Mouse (Mus musculus): ENCODE measurements around the gene Cfdp1. TPM values are rescaled to one million over a fixed set of nuclear protein-coding genes. Genes with fewer than 3 reads are reported as not detected.
"Not testable (repeated sequence)": the region's sequence is repeated elsewhere in the genome, so short reads cannot be mapped to it uniquely, and the experiment has no call there.

Cfdp1 gene
- total RNA-seq, 2 experiments from 2014 or later, result 76.9 to 78.2 TPM

DNA sequence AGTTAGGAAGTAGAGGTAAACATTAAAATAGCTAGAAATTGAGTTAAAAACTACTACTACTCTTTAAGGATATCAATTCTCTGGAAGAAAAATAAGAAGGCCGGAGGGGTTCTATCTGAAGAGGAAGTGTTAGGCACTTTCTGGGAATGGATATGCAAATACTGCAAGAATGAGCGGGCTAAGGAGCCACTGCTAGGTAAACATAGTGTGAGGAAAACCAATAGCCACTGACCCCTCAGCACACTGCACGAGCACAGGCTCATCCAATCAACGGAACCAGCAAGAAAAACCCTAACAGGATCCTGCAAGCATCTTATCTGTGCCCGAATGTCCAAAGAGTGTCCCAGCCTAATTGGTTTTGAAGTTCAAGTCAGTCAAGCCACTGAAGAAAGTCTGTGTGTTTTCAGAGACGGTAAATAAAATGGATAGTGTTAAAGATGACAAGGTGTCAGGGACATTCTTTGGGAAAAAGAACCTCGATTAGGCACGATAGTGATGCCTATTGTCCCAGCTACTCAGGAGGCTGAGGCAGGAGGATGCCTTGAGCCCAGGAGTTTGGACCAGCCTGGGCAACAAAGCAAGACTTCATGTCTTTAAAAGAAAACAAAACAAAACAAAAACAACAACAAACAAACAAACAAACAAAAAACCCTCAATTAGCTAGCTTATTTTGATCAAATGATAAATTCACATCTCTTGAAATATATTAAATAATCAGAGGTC is 11.2 kb upstream of the Cfdp1 start:
- intact Hi-C loops (cut with DNase I), result no loop called here
- no peak for DNase-seq (ENCODE audit: low spot score in 2 of 2)

DNA sequence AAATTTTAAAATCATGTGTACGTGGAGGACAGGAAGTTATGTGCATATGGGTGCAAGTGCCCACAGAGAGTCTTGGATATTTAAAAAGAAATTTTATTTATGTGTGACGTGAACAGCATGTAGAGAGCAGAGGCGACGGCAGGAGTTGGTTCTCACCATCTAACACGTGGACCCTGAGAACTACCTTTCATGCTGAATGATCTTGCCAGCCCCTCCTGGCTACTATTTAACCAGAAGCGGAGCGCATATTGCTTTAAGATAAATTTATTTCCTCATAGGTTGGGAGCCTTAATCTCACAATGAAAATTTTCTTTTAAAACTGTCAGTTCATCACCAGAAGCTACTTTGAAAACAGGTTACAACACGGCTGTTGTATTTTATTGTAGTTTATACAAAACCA is 10.6 kb upstream of the Cfdp1 start:
- intact Hi-C loops (cut with DNase I), result no loop called here
- no peak for DNase-seq (ENCODE audit: low spot score in 2 of 2)

- intact Hi-C loops (cut with DNase I), result no loop called here
- no peak for DNase-seq (ENCODE audit: low spot score in 2 of 2)
Observed at GRCm38 (mm10) chr8:111863280-111863679, 9.2 kb upstream of the Cfdp1 start.

DNA sequence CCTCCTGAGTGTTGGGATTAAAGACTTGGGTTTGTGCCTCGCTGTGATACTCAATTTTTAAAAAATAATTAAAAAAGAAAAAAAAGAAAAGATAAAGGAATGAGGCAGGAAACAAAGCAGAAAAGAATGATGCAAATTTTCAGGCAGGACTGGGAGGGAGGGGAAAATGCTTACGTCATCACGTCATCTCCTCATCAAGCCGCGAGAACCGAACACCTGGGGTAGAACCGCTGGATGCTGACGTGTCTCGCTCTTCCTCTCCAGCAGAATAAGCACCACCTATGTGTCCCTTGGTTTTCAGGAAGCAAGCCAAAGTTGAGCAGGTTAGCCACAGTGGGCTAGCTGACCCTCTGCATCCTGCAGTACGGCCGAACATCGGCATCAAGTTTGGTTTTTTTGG is 1.9 kb upstream of the Cfdp1 start:
- intact Hi-C loops (cut with DNase I), result no loop called here
- no peak for DNase-seq (ENCODE audit: low spot score in 2 of 2)

- intact Hi-C loops (cut with DNase I), result loop anchor here (5.0 kb wide), 1 partner anchor 79 kb away; the partner anchor contains the start of gene Tmem231
- not testable (repeated sequence) for DNase-seq (ENCODE audit: low spot score in 2 of 2)
Observed at GRCm38 (mm10) chr8:111853219-111853618, 872 bp downstream of the Cfdp1 start.

DNA sequence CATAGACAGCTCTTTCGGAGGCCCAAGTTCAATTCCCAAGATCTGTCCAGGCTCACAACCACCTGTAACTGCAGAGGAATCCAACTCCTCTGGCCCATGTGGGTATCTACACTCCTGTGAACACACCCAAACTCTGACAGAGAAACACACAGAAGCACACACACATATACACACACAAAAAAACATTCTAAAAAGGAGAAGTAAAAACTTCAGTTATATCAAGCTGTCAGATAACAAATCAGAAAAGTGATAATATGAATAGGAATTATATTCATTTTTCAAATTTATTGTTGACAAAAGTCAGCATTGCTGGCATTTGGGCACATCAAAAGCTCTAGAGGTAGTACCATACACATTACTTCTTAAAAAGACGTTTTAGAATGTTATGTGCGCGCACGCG is 7.3 kb downstream of the Cfdp1 start:
- no peak for DNase-seq (ENCODE audit: low spot score in 2 of 2)
- intact Hi-C loops (cut with DNase I), result no loop called here

DNA sequence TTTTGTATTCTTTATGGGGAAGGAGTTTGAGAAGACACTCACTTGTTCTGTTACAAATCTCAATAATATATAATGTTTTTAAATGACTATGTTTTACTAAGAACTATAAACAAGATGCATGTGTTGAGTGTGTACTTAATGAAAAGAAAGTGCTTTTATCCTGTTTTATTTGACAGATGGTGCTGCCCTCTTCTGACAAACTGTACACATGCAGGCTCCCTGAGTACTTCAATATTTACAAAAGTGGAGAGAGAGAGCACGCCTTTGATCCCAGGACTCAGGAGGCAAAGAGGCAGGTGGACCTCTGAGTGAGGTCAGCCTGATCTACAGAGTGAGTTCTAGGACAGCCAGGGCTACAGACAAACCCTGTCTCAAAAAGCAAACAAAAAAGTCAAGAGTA is 18.6 kb downstream of the Cfdp1 start:
- DNase-seq (ENCODE audit: low spot score in 2 of 2), result no peak
- intact Hi-C loops (cut with DNase I), result loop anchor here (1.0 kb wide), 1 partner anchor 157 kb away; no protein-coding TSS in a partner anchor

- intact Hi-C loops (cut with DNase I), result loop anchor here (5.0 kb wide), 1 partner anchor 122 kb away; no protein-coding TSS in a partner anchor
Observed at GRCm38 (mm10) chr8:111834011-111834410, 20.1 kb downstream of the Cfdp1 start.

DNA sequence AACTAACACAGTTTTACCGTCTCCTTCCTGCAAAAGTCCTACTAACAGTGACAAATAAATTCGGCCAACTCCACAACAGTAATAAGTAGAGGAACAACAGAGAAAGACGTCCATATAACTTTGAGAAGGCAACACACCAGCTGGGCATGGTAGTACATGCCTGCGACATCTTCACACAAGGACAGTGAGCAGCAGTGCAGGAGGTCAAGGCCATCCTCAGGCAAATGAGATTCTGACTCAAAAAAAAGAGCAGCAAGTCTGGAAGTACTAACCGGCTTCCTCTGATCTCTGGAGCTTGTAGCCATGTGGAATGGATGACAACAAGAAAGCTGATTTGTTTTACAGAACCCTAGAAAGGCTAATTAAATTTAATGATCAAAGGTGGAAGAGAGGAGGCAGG is 21.1 kb downstream of the Cfdp1 start:
- DNase-seq (ENCODE audit: low spot score in 2 of 2), result no peak
- intact Hi-C loops (cut with DNase I), result loop anchor here (5.0 kb wide), 1 partner anchor 121 kb away; no protein-coding TSS in a partner anchor

More at GRCm38 (mm10) chr8:111834011-111834410, 20.1 kb downstream of the Cfdp1 start:
- no peak for DNase-seq (ENCODE audit: low spot score in 2 of 2)

- no peak for DNase-seq (ENCODE audit: low spot score in 2 of 2)
- intact Hi-C loops (cut with DNase I), result loop anchor here (5.0 kb wide), 1 partner anchor 120 kb away; no protein-coding TSS in a partner anchor
Observed at GRCm38 (mm10) chr8:111831996-111832395, 22.1 kb downstream of the Cfdp1 start.

- no peak for DNase-seq (ENCODE audit: low spot score in 2 of 2)
- intact Hi-C loops (cut with DNase I), result no loop called here
Observed at GRCm38 (mm10) chr8:111828595-111828994, 25.5 kb downstream of the Cfdp1 start.

DNA sequence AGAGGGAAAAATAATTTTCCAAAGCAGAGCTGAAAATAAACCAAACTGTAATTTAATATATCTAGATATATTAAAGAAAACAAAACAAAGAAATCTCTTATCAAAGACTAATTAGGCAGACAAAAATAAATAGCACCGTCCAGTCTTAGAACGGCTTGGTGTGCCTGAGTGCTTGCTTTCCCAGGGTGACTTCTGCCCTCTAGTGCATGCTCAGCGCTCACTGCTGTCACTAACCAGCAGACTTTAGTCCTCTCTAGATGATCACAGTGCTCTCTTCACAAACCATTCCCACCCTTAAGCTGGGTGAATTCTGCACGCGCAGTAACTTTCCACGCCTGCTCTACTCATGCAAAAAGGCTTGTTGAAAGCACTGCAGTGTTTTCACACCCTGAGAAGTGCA is 28.9 kb downstream of the Cfdp1 start:
- intact Hi-C loops (cut with DNase I), result no loop called here
- no peak for DNase-seq (ENCODE audit: low spot score in 2 of 2)

DNA sequence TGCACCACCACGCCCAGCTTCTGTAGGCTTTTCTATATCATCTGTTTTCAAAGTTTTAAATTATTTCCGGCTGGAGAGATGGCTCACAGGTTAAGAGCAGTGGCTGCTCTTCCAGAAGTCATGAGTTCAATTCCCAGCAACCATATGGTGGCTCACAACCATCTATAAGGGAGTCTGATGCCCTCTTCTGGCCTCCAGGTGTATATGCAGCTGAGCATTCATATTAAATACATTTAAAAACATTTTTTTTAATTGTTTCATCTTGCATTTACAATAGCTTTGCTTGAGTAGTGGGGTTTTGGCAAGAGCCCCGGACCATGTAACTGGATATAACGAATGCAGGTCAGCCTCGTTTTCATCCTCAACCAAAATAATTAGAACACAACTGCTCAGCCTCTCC is 29.8 kb downstream of the Cfdp1 start:
- intact Hi-C loops (cut with DNase I), result no loop called here
- no peak for DNase-seq (ENCODE audit: low spot score in 2 of 2)

DNA sequence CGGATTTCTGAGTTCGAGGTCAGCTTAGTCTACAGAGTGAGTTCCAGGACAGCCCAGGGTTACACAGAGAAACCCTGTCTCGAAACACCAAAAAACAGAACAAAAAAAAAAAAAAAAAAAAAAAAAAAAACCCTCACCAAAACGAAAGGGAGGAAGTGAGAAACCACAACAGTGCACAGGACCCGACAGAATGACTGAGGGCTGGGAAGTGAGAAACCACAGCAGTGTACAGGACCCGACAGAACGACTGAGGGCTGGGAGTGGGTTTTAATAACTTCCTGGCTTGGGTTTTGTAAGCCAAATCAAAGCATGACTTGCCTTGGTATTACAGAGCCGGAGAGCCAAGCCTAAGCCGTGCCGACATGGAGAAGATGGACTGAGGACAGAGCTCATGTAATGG is 32.9 kb downstream of the Cfdp1 start:
- no peak for DNase-seq (ENCODE audit: low spot score in 2 of 2)
- intact Hi-C loops (cut with DNase I), result no loop called here

- intact Hi-C loops (cut with DNase I), result no loop called here
- no peak for DNase-seq (ENCODE audit: low spot score in 2 of 2)
Observed at GRCm38 (mm10) chr8:111820691-111821090, 33.4 kb downstream of the Cfdp1 start.

DNA sequence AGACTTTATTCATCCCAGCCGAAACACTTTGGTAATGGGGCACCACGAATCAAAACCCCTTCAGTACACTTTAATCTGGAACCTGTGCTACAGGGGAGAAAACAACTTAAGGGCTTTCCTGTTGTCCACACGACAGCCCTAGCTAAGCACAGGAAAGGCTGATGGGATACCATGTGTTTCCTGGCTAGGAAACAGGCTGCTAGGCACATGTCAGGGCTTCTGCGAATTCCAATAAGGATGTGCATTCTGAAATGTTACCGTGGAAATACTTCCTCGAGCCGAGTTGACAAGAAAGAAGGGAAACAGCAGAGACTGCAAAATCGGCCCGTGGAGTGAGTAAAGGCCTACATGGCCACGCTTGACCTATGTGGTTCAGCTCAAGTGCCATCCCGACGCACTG is 34.1 kb downstream of the Cfdp1 start:
- intact Hi-C loops (cut with DNase I), result no loop called here

DNA sequence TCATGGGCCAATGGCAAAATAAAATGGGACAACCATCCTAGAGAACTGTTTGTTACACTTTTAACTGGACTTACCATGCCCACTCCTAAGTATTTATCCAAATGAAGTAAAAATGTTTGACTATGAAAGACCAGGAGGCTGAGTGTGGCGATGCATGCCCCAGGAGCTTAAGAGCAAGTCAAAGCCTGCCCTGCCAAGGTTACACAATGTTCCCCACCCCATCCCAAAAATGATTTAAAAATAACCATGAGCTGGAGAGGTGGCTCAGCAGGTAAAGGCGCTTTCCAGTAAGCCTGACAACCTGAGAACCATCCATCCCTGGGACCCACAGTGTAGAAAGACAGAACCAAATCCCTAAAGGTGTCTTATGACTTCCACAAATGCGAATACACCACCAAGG is 35.5 kb downstream of the Cfdp1 start:
- intact Hi-C loops (cut with DNase I), result no loop called here

More for the DNA sequence above, 34.1 kb downstream of the Cfdp1 start:
- DNase-seq (ENCODE audit: low spot score in 2 of 2), result no peak

DNA sequence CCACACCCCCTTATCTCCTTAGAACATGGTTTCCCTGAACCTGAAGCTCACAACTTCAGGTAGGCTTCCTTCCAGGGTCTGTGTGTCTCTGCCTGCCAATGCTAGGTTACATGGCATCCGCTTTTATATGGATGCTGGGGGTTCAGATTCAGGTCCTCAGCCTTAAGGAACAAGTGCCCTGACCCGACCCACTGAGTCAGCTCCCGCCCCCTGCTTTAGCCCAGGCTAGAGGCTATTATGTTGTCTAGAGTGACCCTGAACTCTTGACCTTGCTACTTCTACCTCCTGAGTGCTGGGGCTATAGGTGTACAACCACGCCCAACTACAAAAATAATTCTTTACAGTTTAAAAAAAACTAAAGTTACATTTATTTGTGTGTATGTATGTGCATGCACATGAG is 39.0 kb downstream of the Cfdp1 start:
- intact Hi-C loops (cut with DNase I), result no loop called here
- DNase-seq (ENCODE audit: low spot score in 2 of 2), result no peak

More for the DNA sequence above, 35.5 kb downstream of the Cfdp1 start:
- no peak for DNase-seq (ENCODE audit: low spot score in 2 of 2)

- no peak for DNase-seq (ENCODE audit: low spot score in 2 of 2)
- intact Hi-C loops (cut with DNase I), result no loop called here
Observed at GRCm38 (mm10) chr8:111813818-111814217, 40.3 kb downstream of the Cfdp1 start.

GRCm38 (mm10) chr8:111812835-111813234 is 41.3 kb downstream of the Cfdp1 start:
- DNase-seq (ENCODE audit: low spot score in 2 of 2), result no peak
- intact Hi-C loops (cut with DNase I), result no loop called here

DNA sequence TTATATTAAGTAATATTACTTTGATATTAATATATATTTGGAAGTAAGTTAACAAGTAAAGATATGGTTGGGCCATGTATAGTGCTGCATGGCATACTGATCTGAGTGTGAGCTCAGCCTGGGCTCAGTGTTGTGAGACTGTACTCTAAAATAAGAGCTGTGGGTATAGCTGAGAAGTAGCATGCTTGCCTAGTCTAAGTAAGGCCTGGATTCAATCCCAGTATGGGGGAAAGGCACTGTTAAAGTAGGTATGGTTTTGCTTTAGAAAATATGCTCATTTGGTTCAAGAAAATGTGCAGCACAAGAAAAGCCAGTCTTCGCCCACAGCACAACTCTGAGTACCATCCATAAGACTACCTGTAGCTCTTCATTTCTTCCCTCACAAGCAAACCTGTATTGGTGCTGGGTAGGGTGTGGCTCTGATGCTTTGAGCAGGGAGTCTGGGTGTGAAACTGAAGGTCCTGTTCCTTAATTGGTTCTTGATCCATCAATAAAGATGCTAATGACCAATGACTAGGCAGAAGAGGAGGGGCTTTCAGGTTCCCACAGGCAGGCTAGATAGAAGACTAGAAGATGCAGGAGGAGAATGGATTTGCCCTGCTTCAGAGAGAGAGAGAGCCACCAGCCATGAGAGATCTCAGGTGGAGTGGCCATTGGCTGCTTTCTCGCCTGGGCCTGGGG is 43.3 kb downstream of the Cfdp1 start:
- peak in 1 of 2 experiments; percentile 28 for DNase-seq (ENCODE audit: low spot score in 2 of 2)
- intact Hi-C loops (cut with DNase I), result no loop called here
